Mouse (Mus musculus) midbrain, embryonic 12.5 days (tissue): ENCODE results near the gene Ly6g6e. TPM values are rescaled to one million over a fixed set of nuclear protein-coding genes. Genes with fewer than 3 reads are reported as not detected.

Experiments
- polyA plus RNA-seq: library from polyadenylated mRNA; unstranded; fragments of >200 nt; fragmentation: Nextera tagmentation; extraction: Ambion mirVana; gene quantifications from 2 replicates; pipeline ENCODE4 v1.2.1, GENCODE M21; 2016

Gene Ly6g6e
- polyA plus RNA-seq, 1 experiment from 2014 or later = 0.24 TPM

Other genes with a start within 250 kb of the Ly6g6e start
- 26.1 and 30.8 TPM in 2 replicates for gene Stk19, start 240.0 kb upstream of the Ly6g6e start, polyA plus RNA-seq
- gene Dxo, start 239.9 kb upstream of the Ly6g6e start, polyA plus RNA-seq = 72.7 and 73.4 TPM in 2 replicates
- gene Skiv2l, start 226.7 kb upstream of the Ly6g6e start, polyA plus RNA-seq = 67.4 and 71.5 TPM in 2 replicates
- gene Nelfe, start 226.5 kb upstream of the Ly6g6e start, polyA plus RNA-seq = 114 TPM in 2 replicates
- gene Cfb, start 214.4 kb upstream of the Ly6g6e start, polyA plus RNA-seq = 3.3 and 3.5 TPM in 2 replicates
- 11.4 and 15.1 TPM in 2 replicates for gene Zbtb12, start 197.4 kb upstream of the Ly6g6e start, polyA plus RNA-seq
- gene Gm20547, start 194.9 kb upstream of the Ly6g6e start, polyA plus RNA-seq = not detected in 2 replicates
- gene C2, start 178.6 kb upstream of the Ly6g6e start, polyA plus RNA-seq = 0.86 and 2.1 TPM in 2 replicates
- gene Ehmt2, start 178.4 kb upstream of the Ly6g6e start, polyA plus RNA-seq = 113 and 120 TPM in 2 replicates
- gene Slc44a4, start 162.4 kb upstream of the Ly6g6e start, polyA plus RNA-seq = 0.08 and 0.13 TPM in 2 replicates
- gene Neu1, start 145.6 kb upstream of the Ly6g6e start, polyA plus RNA-seq = 20.4 and 20.7 TPM in 2 replicates
- gene Hspa1b, start 117.7 kb upstream of the Ly6g6e start, polyA plus RNA-seq = 0.22 TPM in 1 of 2 replicates, not detected in the other
- not detected in 2 replicates for gene Gm20481, start 107.0 kb upstream of the Ly6g6e start, polyA plus RNA-seq
- 2.3 and 2.8 TPM in 2 replicates for gene Hspa1a, start 104.7 kb upstream of the Ly6g6e start, polyA plus RNA-seq
- gene Hspa1l, start 104.2 kb upstream of the Ly6g6e start, polyA plus RNA-seq = 1.1 and 1.7 TPM in 2 replicates
- gene Lsm2, start 95.0 kb upstream of the Ly6g6e start, polyA plus RNA-seq = 188 and 202 TPM in 2 replicates
- gene Vars, start 75.9 kb upstream of the Ly6g6e start, polyA plus RNA-seq = 139 and 142 TPM in 2 replicates
- 0.14 and 0.23 TPM in 2 replicates for gene Vwa7, start 60.3 kb upstream of the Ly6g6e start, polyA plus RNA-seq
- gene Sapcd1, start 48.9 kb upstream of the Ly6g6e start, polyA plus RNA-seq = 5.2 and 6.8 TPM in 2 replicates
- 6.9 and 7.6 TPM in 2 replicates for gene Msh5, start 30.2 kb upstream of the Ly6g6e start, polyA plus RNA-seq
- 145 and 165 TPM in 2 replicates for gene Clic1, start 26.9 kb upstream of the Ly6g6e start, polyA plus RNA-seq
- 595 and 615 TPM in 2 replicates for gene Ddah2, start 17.9 kb upstream of the Ly6g6e start, polyA plus RNA-seq
- gene Ly6g6c, start 11.5 kb upstream of the Ly6g6e start, polyA plus RNA-seq = not detected in 2 replicates
- gene Mpig6b, start 10.7 kb upstream of the Ly6g6e start, polyA plus RNA-seq = 0.52 and 0.93 TPM in 2 replicates
- 1.1 and 1.7 TPM in 2 replicates for gene Ly6g6d, start 1.2 kb downstream of the Ly6g6e start, polyA plus RNA-seq
- 0.47 TPM in 2 replicates for gene Ly6g6f, start 8.7 kb downstream of the Ly6g6e start, polyA plus RNA-seq
- 69.0 and 72.3 TPM in 2 replicates for gene Abhd16a, start 12.4 kb downstream of the Ly6g6e start, polyA plus RNA-seq
- gene Ly6g5c, start 31.4 kb downstream of the Ly6g6e start, polyA plus RNA-seq = not detected in 2 replicates
- gene Ly6g5b, start 38.5 kb downstream of the Ly6g6e start, polyA plus RNA-seq = 1.0 and 1.5 TPM in 2 replicates
- gene Gpank1, start 44.6 kb downstream of the Ly6g6e start, polyA plus RNA-seq = 22.2 and 26.4 TPM in 2 replicates
- gene Csnk2b, start 45.2 kb downstream of the Ly6g6e start, polyA plus RNA-seq = 279 TPM in 2 replicates
- 8.0 and 9.1 TPM in 2 replicates for gene D17H6S53E, start 49.5 kb downstream of the Ly6g6e start, polyA plus RNA-seq
- gene Apom, start 55.1 kb downstream of the Ly6g6e start, polyA plus RNA-seq = 0.65 and 1.5 TPM in 2 replicates
- gene Bag6, start 58.3 kb downstream of the Ly6g6e start, polyA plus RNA-seq = 84.0 and 95.3 TPM in 2 replicates
- 236 and 239 TPM in 2 replicates for gene Prrc2a, start 88.0 kb downstream of the Ly6g6e start, polyA plus RNA-seq
- 7.7 and 8.2 TPM in 2 replicates for gene Aif1, start 99.2 kb downstream of the Ly6g6e start, polyA plus RNA-seq
- 4.7 and 9.9 TPM in 2 replicates for gene Lst1, start 111.5 kb downstream of the Ly6g6e start, polyA plus RNA-seq
- 0.48 and 0.62 TPM in 2 replicates for gene Ltb, start 117.5 kb downstream of the Ly6g6e start, polyA plus RNA-seq
- gene Tnf, start 125.1 kb downstream of the Ly6g6e start, polyA plus RNA-seq = not detected in 2 replicates
- not detected in 2 replicates for gene Lta, start 128.4 kb downstream of the Ly6g6e start, polyA plus RNA-seq
- 0.38 TPM in 1 of 2 replicates, not detected in the other for gene Gm16181, start 143.9 kb downstream of the Ly6g6e start, polyA plus RNA-seq
- gene Atp6v1g2, start 156.8 kb downstream of the Ly6g6e start, polyA plus RNA-seq = 18.8 and 19.6 TPM in 2 replicates
- gene Nfkbil1, start 158.9 kb downstream of the Ly6g6e start, polyA plus RNA-seq = 10.9 and 11.4 TPM in 2 replicates
- 565 and 579 TPM in 2 replicates for gene Ddx39b, start 164.8 kb downstream of the Ly6g6e start, polyA plus RNA-seq
- 45.5 and 47.8 TPM in 2 replicates for gene H2-D1, start 185.8 kb downstream of the Ly6g6e start, polyA plus RNA-seq
- gene H2-Q1, start 243.5 kb downstream of the Ly6g6e start, polyA plus RNA-seq = 0.08 and 0.17 TPM in 2 replicates